Mouse (Mus musculus): ENCODE measurements at regions not wholly inside any gene's neighbourhood (a gene's known extent, or its start where the extent isn't known, plus 50 kb on each side); places are given as distances from the start of the nearest gene placed in this dataset.

- no peak overlapping the region for H3K27ac ChIP-seq
- H3K9me3 ChIP-seq (ENCODE audit: control insufficient read depth, low read length): no peaks in the 10 kb centered on the region
- no peak overlapping the region for H3K4me2 ChIP-seq (ENCODE audit: low read depth)
- TF ChIP-seq CTCF (IDR thresholded peaks at IDR 0.05; ENCODE audit: low read depth): no peak
- TF ChIP-seq EP300 (IDR thresholded peaks at IDR 0.05; ENCODE audit: low read depth): no peak
- H3K36me3 ChIP-seq (replicated peaks; ENCODE audit: control insufficient read depth, insufficient read depth, low read depth): no peaks in the 10 kb centered on the region
- no peak overlapping the region for H3K9ac ChIP-seq (replicated peaks)
- no peak for DNase-seq (ENCODE audit: low read depth in 3 of 3, low spot score in 3 of 3)
- no peak overlapping the region for H3K4me3 ChIP-seq (ENCODE audit: insufficient read depth in 1 of 2, low read depth in 2 of 2, low read length in 2 of 2)
- no peaks in the 10 kb centered on the region for H3K27me3 ChIP-seq (ENCODE audit: control insufficient read depth, insufficient read depth, low read length)
- H3K4me1 ChIP-seq (replicated peaks; ENCODE audit: control insufficient read depth in 2 of 2, insufficient read depth in 2 of 2, low read length in 1 of 2): no peaks in the 10 kb centered on the region
- ATAC-seq (ENCODE audit: insufficient read depth): no peak
Observed at GRCm38 (mm10) chr12:63484087-63484486, 990.4 kb downstream of the Fscb start.

GRCm38 (mm10) chr12:63468936-63469335 lies 1005.6 kb downstream of the Fscb start:
- Histone ChIP-seq H3K4me3 (ENCODE audit: insufficient read depth in 1 of 2, low read depth in 2 of 2, low read length in 2 of 2) (no peak overlapping the region), H3K9ac (replicated peaks) (no peak overlapping the region), H3K9me3 (ENCODE audit: control insufficient read depth, low read length) (no peaks in the 10 kb centered on the region), H3K27ac (no peak overlapping the region), H3K4me2 (ENCODE audit: low read depth) (no peak overlapping the region), H3K4me1 (replicated peaks; ENCODE audit: control insufficient read depth in 2 of 2, insufficient read depth in 2 of 2, low read length in 1 of 2) (no peaks in the 10 kb centered on the region), H3K36me3 (replicated peaks; ENCODE audit: control insufficient read depth, insufficient read depth, low read depth) (no peaks in the 10 kb centered on the region), H3K27me3 (ENCODE audit: control insufficient read depth, insufficient read depth, low read length) (no peaks in the 10 kb centered on the region)
- ATAC-seq (ENCODE audit: insufficient read depth) (no peak), DNase-seq (ENCODE audit: low read depth in 3 of 3, low spot score in 3 of 3) (no peak)
- TF ChIP-seq CTCF (IDR thresholded peaks at IDR 0.05; ENCODE audit: low read depth): no peak
- no peak for TF ChIP-seq EP300 (IDR thresholded peaks at IDR 0.05; ENCODE audit: low read depth)

All from liver, embryonic 14.5 days (tissue).